In the genomic region with DNA sequence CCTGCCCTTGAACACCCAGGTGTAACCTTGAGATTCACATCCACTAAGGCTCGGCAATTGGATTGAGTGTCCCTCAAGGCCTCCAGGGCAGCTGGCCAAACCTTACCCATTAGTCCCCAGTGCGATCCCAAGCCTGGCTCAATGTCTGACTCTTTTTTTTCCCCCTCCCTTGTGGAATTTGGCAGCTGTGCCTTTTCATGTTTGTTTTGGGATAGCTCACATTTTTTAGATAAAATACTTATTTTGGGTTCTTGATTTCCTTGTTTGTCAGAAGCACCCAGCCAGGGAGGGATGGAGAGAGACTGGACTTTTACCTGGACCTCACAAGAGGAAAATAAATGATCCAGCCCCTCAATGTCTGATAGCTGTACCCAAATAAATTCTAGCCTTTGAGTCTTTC, we compare ENCODE assay signal across 10 mouse cellular contexts.
DNase-seq lines count a peak whose midpoint lies in the region; ATAC-seq and TF ChIP-seq lines count a peak whose summit lies in the region.
"Had no signal": no experiment of that assay in that cellular context is flagged by ENCODE, and none has a peak within 500 bp of the region (broad histone marks: within the 10 kb centered on the region; RNA-seq: fewer than 3 reads in every experiment).

No protein-coding gene starts in this region.

- ATAC-seq in lung, postnatal 0 days = peak; percentile 74
- ATAC-seq: intestine, postnatal 0 days had no signal

- no peaks in the 10 kb centered on the region for H3K36me3 ChIP-seq in lung, postnatal 0 days (ENCODE audit: insufficient read depth, low read length)
- H3K36me3 ChIP-seq in limb, embryonic 10.5 days = no peaks in the 10 kb centered on the region

- intact Hi-C loops in left cerebral cortex, postnatal 4 days (cut with DNase I) = no loop called here

- H3K4me3 ChIP-seq in lung, postnatal 0 days (ENCODE audit: low read depth, low read length) = no peak overlapping the region
- no peak overlapping the region for H3K4me3 ChIP-seq in limb, embryonic 10.5 days
- H3K4me3 ChIP-seq: erythroblast, embryonic 14.5 days had no signal

- 0 out of 2 replicates have a peak, but pooled peaks cover 3% of the 10 kb centered on the region for H3K4me1 ChIP-seq in lung, postnatal 0 days (ENCODE audit: insufficient read depth, low read depth, low read length)
- no peaks in the 10 kb centered on the region for H3K4me1 ChIP-seq in limb, embryonic 10.5 days

- 26% methylated on average over 2 of the region's 2 CpGs for WGBS in lung, postnatal 0 days
- 87% methylated on average over 2 of the region's 2 CpGs for WGBS in limb, embryonic 10.5 days

- H3K4me2 ChIP-seq in lung, postnatal 0 days (replicated peaks; ENCODE audit: low read depth, low read length) = no peak overlapping the region

- no peaks in the 10 kb centered on the region for H3K27me3 ChIP-seq in lung, postnatal 0 days (replicated peaks; ENCODE audit: insufficient read depth, low read length)
- H3K27me3 ChIP-seq in limb, embryonic 10.5 days (ENCODE audit: low read depth, poor library complexity, severe bottlenecking) = no peaks in the 10 kb centered on the region

- H3K27ac ChIP-seq in lung, postnatal 0 days (ENCODE audit: low read length) = peak overlapping the region; percentile 60
- H3K27ac ChIP-seq in limb, embryonic 10.5 days = no peak overlapping the region

- H3K9me3 ChIP-seq in lung, postnatal 0 days (ENCODE audit: low read length) = no peaks in the 10 kb centered on the region
- no peaks in the 10 kb centered on the region for H3K9me3 ChIP-seq in limb, embryonic 10.5 days (replicated peaks)

- H3K9ac ChIP-seq in lung, postnatal 0 days (replicated peaks; ENCODE audit: low read depth) = no peak overlapping the region

- peak; percentile 26 for DNase-seq in left cerebral cortex, postnatal 4 days
- DNase-seq in left cerebral cortex, adult 8-10 months (ENCODE audit: low spot score in 2 of 2) = no peak
- DNase-seq in adrenal gland, postnatal 25 days = peak; percentile 58
- DNase-seq in heart, postnatal 4 days = peak; percentile 64
- peak; percentile 85 for DNase-seq in lung, postnatal 0 days (ENCODE audit: low spot score)
- no peak for DNase-seq in c-Kit-positive CD71-positive TER-119-positive erythroid progenitor cells, embryonic 14.5 days (ENCODE audit: low spot score)
- no peak for DNase-seq in limb, embryonic 10.5 days (ENCODE audit: low spot score)
- DNase-seq in layer of hippocampus, adult 9-10 months (ENCODE audit: low spot score) = no peak

- TF ChIP-seq CTCF in lung, postnatal 0 days (IDR thresholded peaks at IDR 0.05) = no peak

- peak; percentile 48; the same call in 1 of the 2 replicates for TF ChIP-seq EP300 in lung, postnatal 0 days (IDR thresholded peaks at IDR 0.05)

Comparison
In these comparisons a context has a peak if more than half of its experiments do, and no peak if none do; other contexts are left out.
1. DNase-seq: peak in left cerebral cortex, postnatal 4 days (single experiment), adrenal gland, postnatal 25 days (single experiment), heart, postnatal 4 days (single experiment) and lung, postnatal 0 days (single experiment); none in left cerebral cortex, adult 8-10 months (0 of 2), c-Kit-positive CD71-positive TER-119-positive erythroid progenitor cells, embryonic 14.5 days (single experiment), limb, embryonic 10.5 days (single experiment) and layer of hippocampus, adult 9-10 months (single experiment).